ENCODE assay signal across 2 mouse cellular contexts in the genomic region with DNA sequence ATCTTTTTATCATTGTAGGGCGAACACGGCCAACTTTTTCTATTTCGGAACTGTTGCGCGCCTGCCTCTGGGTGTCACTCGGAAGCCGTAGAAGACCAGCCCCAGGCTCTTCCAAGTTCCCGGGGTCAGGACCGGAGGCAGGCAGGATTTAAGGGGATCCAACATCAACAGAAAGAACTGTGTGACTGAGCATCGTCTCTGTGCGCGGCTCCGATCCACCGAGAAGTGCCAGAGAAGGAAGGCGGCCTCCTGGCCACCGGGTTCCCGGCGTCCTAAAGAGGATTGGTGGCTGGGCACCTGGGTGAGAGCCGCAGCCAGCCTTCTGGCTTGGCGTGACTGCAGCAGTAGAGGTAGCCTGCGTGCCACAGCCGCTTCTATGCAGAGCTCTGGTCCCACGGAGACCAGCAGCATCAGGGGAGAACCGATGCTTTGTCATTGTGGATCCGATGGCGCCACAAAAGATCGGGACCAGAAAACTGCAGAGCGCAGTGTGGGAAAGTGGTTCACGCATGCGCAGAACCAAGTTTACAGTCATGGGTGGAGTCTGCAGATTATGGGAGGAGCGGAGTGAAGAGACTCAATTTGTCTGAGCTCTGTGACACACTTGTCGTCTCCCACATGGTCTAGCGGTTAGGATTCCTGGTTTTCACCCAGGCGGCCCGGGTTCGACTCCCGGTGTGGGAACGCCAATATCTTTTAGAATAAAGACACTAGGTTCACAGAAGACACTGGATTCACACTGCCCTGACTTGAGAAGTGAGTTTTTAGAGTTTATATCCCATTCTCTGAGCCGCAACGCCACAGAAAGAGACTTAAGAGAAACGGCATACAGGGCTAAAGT.
TF ChIP-seq lines count a peak whose summit lies in the region.

No protein-coding gene starts in this region.

TF ChIP-seq in C2C12, 6 proteins besides CTCF, POLR2A, EP300 and RAD21 (continued from another document):
- no peak for TF ChIP-seq FOSL1 (IDR thresholded peaks at IDR 0.05; ENCODE audit: insufficient read depth, low read length, poor library complexity, severe bottlenecking)
- no peak for TF ChIP-seq MAX (IDR thresholded peaks at IDR 0.05)
- TF ChIP-seq MYOG (IDR thresholded peaks at IDR 0.05; ENCODE audit: control insufficient read depth, extremely low read depth, insufficient read length), result no peak
- no peak for TF ChIP-seq MYOD1 (IDR thresholded peaks at IDR 0.05; ENCODE audit: control insufficient read depth, insufficient read length, low read depth)

TF ChIP-seq in myocyte, 11 proteins besides CTCF, POLR2A, EP300 and RAD21 (continued from another document):
- no peak for TF ChIP-seq USF1 (IDR thresholded peaks at IDR 0.05; ENCODE audit: low read depth)
